Mouse (Mus musculus): ENCODE measurements around the gene Gm3043.
"Not testable (repeated sequence)": the region's sequence is repeated elsewhere in the genome, so short reads cannot be mapped to it uniquely, and the experiment has no call there.

The Gm3043 gene

DNA sequence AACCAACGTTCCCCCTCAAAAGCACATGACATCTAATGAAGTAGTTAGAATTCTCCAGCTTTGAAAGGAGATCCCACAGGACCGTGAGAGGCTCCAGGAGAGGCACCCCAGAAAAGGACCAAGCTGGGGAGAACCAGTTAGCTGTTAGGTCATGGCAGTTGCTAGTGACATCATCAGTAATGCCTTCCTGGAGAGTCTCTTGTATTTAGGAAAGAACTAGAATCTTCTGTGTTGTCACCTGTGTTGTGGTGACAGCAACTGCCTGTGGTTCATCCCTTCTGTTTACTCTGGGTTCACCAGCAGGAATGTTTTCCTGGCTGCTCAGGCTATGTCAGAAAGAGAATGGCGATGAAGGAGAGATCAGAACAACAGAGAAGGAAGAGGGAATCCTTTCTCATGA is at the start of gene Gm3043:
Gm3043 (plus strand) TSS at position 301 of the 400 bp plus-strand sequence.
- DNase-seq, result not testable (repeated sequence)

- DNase-seq, result not testable (repeated sequence)
These were observed 36.9 kb upstream of the Gm3043 start, which contains the start of gene Gm3020 for GRCm38 (mm10) chr14:3651730-3652129. Gene Gm3020 (plus strand): TSS chr14:3652030.

Data from right cerebral cortex, postnatal 14 days (tissue).